Mouse (Mus musculus) neural tube, embryonic 13.5 days (tissue): ENCODE measurements around the gene Arhgef3. TPM values are rescaled to one million over a fixed set of nuclear protein-coding genes. Genes with fewer than 3 reads are reported as not detected.

Source experiments
- ATAC-seq: fragments of 200-750 bp; cut with Nextera tagmentation; 2 replicates; pipeline ENCODE4 v1.8.0; 2017; ENCODE audit warnings: low read depth, mild to moderate bottlenecking, moderate TSS enrichment, moderate library complexity
- H3K27ac ChIP-seq: fragments of 300-500 bp; sonication (generic); replicated peaks from 2 replicates; pipeline ENCODE4 v1.5.1; 2015; ENCODE audit warnings: moderate library complexity, mild to moderate bottlenecking, inconsistent platforms
- H3K27me3 ChIP-seq: fragments of 300-500 bp; sonication (generic); 2 replicates; pipeline ENCODE4 v1.6.1; 2015; ENCODE audit warnings: mild to moderate bottlenecking, inconsistent platforms
- H3K36me3 ChIP-seq: fragments of 300-500 bp; sonication (generic); 2 replicates; pipeline ENCODE4 v1.6.1; 2015; ENCODE audit warnings: mild to moderate bottlenecking, inconsistent platforms
- H3K4me1 ChIP-seq: fragments of 300-500 bp; sonication (generic); replicated peaks from 2 replicates; pipeline ENCODE4 v1.6.1; 2015; ENCODE audit warnings: inconsistent platforms
- H3K4me2 ChIP-seq: fragments of 300-500 bp; sonication (generic); 2 replicates; pipeline ENCODE4 v1.6.1; 2015; ENCODE audit warnings: inconsistent platforms, mild to moderate bottlenecking, moderate library complexity
- H3K4me3 ChIP-seq: fragments of 300-500 bp; sonication (generic); 2 replicates; pipeline ENCODE4 v1.5.1; 2015; ENCODE audit warnings: mild to moderate bottlenecking, inconsistent platforms
- H3K9ac ChIP-seq: fragments of 300-500 bp; sonication (generic); 2 replicates; pipeline ENCODE4 v1.6.1; 2015; ENCODE audit warnings: moderate library complexity, mild to moderate bottlenecking, inconsistent platforms
- H3K9me3 ChIP-seq: fragments of 300-500 bp; sonication (generic); 2 replicates; pipeline ENCODE4 v1.6.1; 2016; ENCODE audit warnings: inconsistent platforms
- WGBS: fragments of 180-500 bp; shearing (Covaris S2); methylation state at CpG from one replicate; pipeline ENCODE4 v1.1.7; 2015; 5-methylcytosine and 5-hydroxymethylcytosine counted together
- polyA plus RNA-seq: library from polyadenylated mRNA; unstranded; fragments of >200 nt; fragmentation: Nextera tagmentation; extraction: Ambion mirVana; gene quantifications from 2 replicates; pipeline ENCODE4 v1.2.1, GENCODE M21; 2015

Arhgef3 gene
- polyA plus RNA-seq, 1 experiment from 2014 or later: 3.3 TPM

GRCm38 (mm10) chr14:27149401-27149800 lies 34.7 kb downstream of the Arhgef3 start:
- ATAC-seq: no peak
- Histone ChIP-seq H3K36me3 (no peaks in the 10 kb centered on the region), H3K4me2 (no peak overlapping the region), H3K4me3 (no peak overlapping the region), H3K9me3 (no peaks in the 10 kb centered on the region), H3K4me1 (peaks cover 9% of the 10 kb centered on the region; the same call in 1 of the 2 replicates), H3K27me3 (no peaks in the 10 kb centered on the region), H3K27ac (no peak overlapping the region), H3K9ac (no peak overlapping the region)
- WGBS: 97% methylated on average over 5 of the region's 5 CpGs

GRCm38 (mm10) chr14:27150011-27150640 lies 35.4 kb downstream of the Arhgef3 start:
- Histone ChIP-seq H3K9me3 (no peaks in the 10 kb centered on the region), H3K9ac (no peak overlapping the region), H3K4me1 (0 out of 2 replicates have a peak, but pooled peaks cover 5% of the 10 kb centered on the region), H3K27ac (no peak overlapping the region), H3K36me3 (no peaks in the 10 kb centered on the region), H3K4me2 (no peak overlapping the region), H3K27me3 (no peaks in the 10 kb centered on the region), H3K4me3 (no peak overlapping the region)
- 64% methylated on average over 6 of the region's 6 CpGs for WGBS
- no peak for ATAC-seq

DNA sequence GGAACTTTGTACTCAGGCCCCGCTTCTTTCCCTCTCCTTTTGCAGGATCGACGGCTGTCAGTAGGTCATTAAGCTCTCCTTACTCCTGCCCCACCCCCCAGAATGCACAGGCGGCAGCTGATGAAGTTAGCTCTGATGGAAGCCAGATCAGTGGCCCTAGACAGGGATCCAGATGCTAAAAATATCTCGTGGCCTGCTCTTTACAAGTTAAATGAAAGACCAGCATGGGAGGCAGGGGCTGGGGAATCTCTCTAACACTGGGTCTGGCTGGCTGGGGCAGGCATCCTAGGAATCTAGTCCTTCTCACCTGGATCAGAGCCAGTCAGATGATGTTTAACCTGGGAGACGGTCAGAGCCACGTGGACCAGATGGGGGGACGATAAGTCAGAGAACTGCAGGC lies 36.7 kb downstream of the Arhgef3 start:
- Histone ChIP-seq H3K4me2 (no peak overlapping the region), H3K9ac (no peak overlapping the region), H3K4me3 (no peak overlapping the region), H3K27ac (no peak overlapping the region), H3K9me3 (no peaks in the 10 kb centered on the region), H3K4me1 (no peaks in the 10 kb centered on the region), H3K27me3 (no peaks in the 10 kb centered on the region), H3K36me3 (no peaks in the 10 kb centered on the region)
- 54% methylated on average over 8 of the region's 8 CpGs for WGBS
- ATAC-seq: no peak

DNA sequence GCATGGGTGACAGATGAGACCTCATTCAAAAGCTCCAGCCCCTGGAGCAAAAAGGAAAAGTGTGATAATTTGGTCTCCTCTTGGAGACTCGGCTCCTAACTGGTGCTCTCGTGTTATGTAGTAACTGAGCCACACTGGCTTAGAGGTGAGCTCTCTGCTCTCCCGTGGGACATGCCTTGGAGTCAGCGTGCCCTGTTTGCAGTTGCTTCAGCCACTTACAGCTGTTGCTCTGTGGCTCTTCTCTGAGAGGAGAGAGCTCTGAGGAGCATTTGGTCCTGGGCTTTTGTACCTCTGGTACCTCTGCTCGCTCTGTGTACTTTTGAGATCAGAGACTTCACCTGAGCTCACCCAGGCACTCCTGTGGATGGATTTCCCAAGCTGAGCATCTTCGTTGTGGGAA lies 40.4 kb downstream of the Arhgef3 start:
- no peak overlapping the region for H3K27ac ChIP-seq
- ATAC-seq: no peak
- WGBS: 81% methylated on average over 6 of the region's 6 CpGs
- H3K9me3 ChIP-seq: no peaks in the 10 kb centered on the region
- no peak overlapping the region for H3K4me2 ChIP-seq
- H3K27me3 ChIP-seq: no peaks in the 10 kb centered on the region
- no peaks in the 10 kb centered on the region for H3K4me1 ChIP-seq
- no peaks in the 10 kb centered on the region for H3K36me3 ChIP-seq
- no peak overlapping the region for H3K4me3 ChIP-seq
- H3K9ac ChIP-seq: no peak overlapping the region

GRCm38 (mm10) chr14:27156032-27156431 lies 41.3 kb downstream of the Arhgef3 start:
- 82% methylated on average over 6 of the region's 6 CpGs for WGBS
- no peaks in the 10 kb centered on the region for H3K4me1 ChIP-seq
- no peak overlapping the region for H3K4me2 ChIP-seq
- no peak for ATAC-seq
- no peak overlapping the region for H3K4me3 ChIP-seq
- H3K36me3 ChIP-seq: no peaks in the 10 kb centered on the region
- no peak overlapping the region for H3K27ac ChIP-seq
- no peaks in the 10 kb centered on the region for H3K9me3 ChIP-seq
- no peak overlapping the region for H3K9ac ChIP-seq
- H3K27me3 ChIP-seq: no peaks in the 10 kb centered on the region

DNA sequence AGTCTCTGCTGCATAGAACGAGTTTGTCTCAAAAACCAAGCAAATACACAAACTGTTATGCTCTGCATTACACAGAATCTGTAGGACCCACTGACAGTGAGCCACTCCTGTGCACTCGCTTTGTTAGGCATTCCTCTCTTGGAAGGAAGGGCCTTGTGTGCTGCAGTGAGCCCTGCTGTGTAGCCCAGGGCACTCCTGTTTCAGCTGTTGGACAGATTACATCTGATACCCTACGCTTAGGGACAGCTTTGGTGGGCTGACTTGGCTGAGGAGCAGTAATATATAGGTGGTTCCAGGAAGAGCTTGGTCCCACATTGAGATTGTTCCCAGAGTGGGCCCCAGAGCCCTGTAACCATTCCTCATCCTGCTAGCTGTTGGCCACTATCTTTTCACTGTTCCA lies 43.4 kb downstream of the Arhgef3 start:
- no peak for ATAC-seq
- no peak overlapping the region for H3K27ac ChIP-seq
- no peak overlapping the region for H3K9ac ChIP-seq
- 74% methylated on average over 3 of the region's 3 CpGs for WGBS
- no peak overlapping the region for H3K4me2 ChIP-seq
- no peaks in the 10 kb centered on the region for H3K4me1 ChIP-seq
- no peaks in the 10 kb centered on the region for H3K36me3 ChIP-seq
- H3K9me3 ChIP-seq: no peaks in the 10 kb centered on the region
- H3K27me3 ChIP-seq: no peaks in the 10 kb centered on the region
- no peak overlapping the region for H3K4me3 ChIP-seq

GRCm38 (mm10) chr14:27158782-27159181 lies 44.1 kb downstream of the Arhgef3 start:
- Histone ChIP-seq H3K27ac (no peak overlapping the region), H3K9ac (no peak overlapping the region), H3K27me3 (no peaks in the 10 kb centered on the region), H3K9me3 (no peaks in the 10 kb centered on the region), H3K4me2 (no peak overlapping the region), H3K36me3 (no peaks in the 10 kb centered on the region), H3K4me3 (no peak overlapping the region), H3K4me1 (no peaks in the 10 kb centered on the region)
- WGBS: 65% methylated on average over 2 of the region's 2 CpGs
- no peak for ATAC-seq

GRCm38 (mm10) chr14:27160762-27161161 lies 46.1 kb downstream of the Arhgef3 start:
- Histone ChIP-seq H3K27me3 (no peaks in the 10 kb centered on the region), H3K36me3 (no peaks in the 10 kb centered on the region), H3K4me2 (no peak overlapping the region), H3K4me3 (no peak overlapping the region), H3K4me1 (no peaks in the 10 kb centered on the region), H3K9me3 (no peaks in the 10 kb centered on the region), H3K9ac (no peak overlapping the region), H3K27ac (no peak overlapping the region)
- no peak for ATAC-seq
- WGBS: 87% methylated on average over 7 of the region's 7 CpGs

GRCm38 (mm10) chr14:27164639-27165038 lies 49.9 kb downstream of the Arhgef3 start:
- ATAC-seq: no peak
- Histone ChIP-seq H3K27ac (no peak overlapping the region), H3K4me2 (no peak overlapping the region), H3K27me3 (no peaks in the 10 kb centered on the region), H3K4me3 (no peak overlapping the region), H3K4me1 (peaks cover 5% of the 10 kb centered on the region), H3K9me3 (no peaks in the 10 kb centered on the region), H3K36me3 (no peaks in the 10 kb centered on the region), H3K9ac (no peak overlapping the region)
- WGBS: 87% methylated on average over 6 of the region's 6 CpGs

- WGBS: 58% methylated on average over 8 of the region's 8 CpGs
- Histone ChIP-seq H3K27ac (no peak overlapping the region), H3K36me3 (no peaks in the 10 kb centered on the region), H3K9ac (no peak overlapping the region), H3K9me3 (no peaks in the 10 kb centered on the region), H3K27me3 (no peaks in the 10 kb centered on the region), H3K4me3 (no peak overlapping the region), H3K4me1 (peaks cover 5% of the 10 kb centered on the region), H3K4me2 (no peak overlapping the region)
- peak; percentile 90 for ATAC-seq
Observed at GRCm38 (mm10) chr14:27166751-27167150, 52.1 kb downstream of the Arhgef3 start.

DNA sequence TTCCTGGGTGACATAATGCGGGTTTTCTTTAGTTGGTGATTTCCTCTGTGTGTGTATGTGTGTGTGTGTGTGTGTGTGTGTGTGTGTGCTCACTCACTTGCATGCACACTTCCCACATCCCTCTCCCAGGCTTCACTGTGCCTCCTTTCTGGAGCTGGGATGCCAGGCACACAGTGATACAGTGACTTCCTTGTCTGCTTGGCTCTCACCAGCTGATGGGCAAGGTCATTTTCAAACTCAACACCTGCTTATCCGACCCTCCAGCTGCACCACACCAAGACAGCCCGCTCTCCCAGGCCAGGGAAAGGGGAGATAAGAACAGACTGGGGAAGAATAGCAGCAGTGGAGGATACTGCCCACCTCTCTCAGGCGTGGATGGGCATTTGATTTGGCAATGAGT lies 52.5 kb downstream of the Arhgef3 start:
- WGBS: 80% methylated on average over 4 of the region's 4 CpGs
- no peak overlapping the region for H3K4me2 ChIP-seq

DNA sequence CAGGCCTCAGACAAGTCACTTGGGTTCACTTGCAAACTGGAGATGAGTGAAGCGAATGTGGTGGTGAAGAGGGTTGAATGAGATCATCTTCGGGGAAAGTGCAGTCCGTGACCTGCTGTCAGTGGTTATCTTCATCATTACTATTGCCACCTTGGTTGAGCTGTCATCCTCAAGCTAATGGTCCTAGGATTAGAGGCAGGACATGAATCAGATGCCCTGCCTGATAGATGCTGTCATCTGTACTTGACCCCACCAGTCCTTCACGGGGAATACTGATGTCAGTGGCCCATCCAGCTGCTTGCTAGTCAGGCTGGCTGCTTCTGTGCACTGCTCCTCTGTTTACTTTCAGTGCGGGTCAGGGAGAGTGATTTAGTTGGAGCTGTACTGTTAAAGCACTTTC lies 53.7 kb downstream of the Arhgef3 start:
- Histone ChIP-seq H3K27ac (no peak overlapping the region), H3K4me2 (no peak overlapping the region), H3K9me3 (no peaks in the 10 kb centered on the region), H3K4me1 (peaks cover 5% of the 10 kb centered on the region), H3K27me3 (no peaks in the 10 kb centered on the region), H3K36me3 (no peaks in the 10 kb centered on the region), H3K9ac (no peak overlapping the region), H3K4me3 (no peak overlapping the region)
- 91% methylated on average over 5 of the region's 5 CpGs for WGBS
- no peak for ATAC-seq

More for the DNA sequence above, 52.5 kb downstream of the Arhgef3 start:
- Histone ChIP-seq H3K36me3 (no peaks in the 10 kb centered on the region), H3K27me3 (no peaks in the 10 kb centered on the region), H3K9ac (no peak overlapping the region), H3K9me3 (no peaks in the 10 kb centered on the region), H3K27ac (peak overlapping the region; percentile 49), H3K4me3 (no peak overlapping the region), H3K4me1 (peaks cover 5% of the 10 kb centered on the region)
- ATAC-seq: peak; percentile 69

DNA sequence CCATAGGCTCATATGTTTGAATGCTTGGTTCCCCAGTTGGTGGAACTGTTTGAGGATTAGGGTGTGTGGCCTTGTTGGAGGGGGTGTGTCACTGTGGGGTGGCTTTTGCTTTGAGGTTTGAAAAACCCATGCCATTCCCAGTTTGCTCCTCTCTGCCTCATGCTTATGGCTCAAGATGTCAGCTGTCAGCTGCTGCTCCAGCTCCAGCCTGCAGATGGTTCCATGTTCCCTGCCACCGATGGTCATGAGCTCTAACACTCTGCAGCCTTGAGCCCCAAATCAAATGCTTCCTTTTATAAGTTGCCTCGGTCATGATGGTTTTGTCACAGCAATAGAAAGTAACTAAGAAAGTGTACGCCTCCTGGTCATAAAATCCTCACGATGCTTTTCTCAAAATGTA lies 54.6 kb downstream of the Arhgef3 start:
- H3K9me3 ChIP-seq: no peaks in the 10 kb centered on the region

More for the DNA sequence above, 54.6 kb downstream of the Arhgef3 start:
- H3K4me2 ChIP-seq: no peak overlapping the region
- H3K4me1 ChIP-seq: peaks cover 5% of the 10 kb centered on the region
- no peaks in the 10 kb centered on the region for H3K36me3 ChIP-seq
- no peak overlapping the region for H3K9ac ChIP-seq
- no peak overlapping the region for H3K27ac ChIP-seq
- 86% methylated on average over 4 of the region's 4 CpGs for WGBS
- no peak for ATAC-seq
- no peak overlapping the region for H3K4me3 ChIP-seq
- no peaks in the 10 kb centered on the region for H3K27me3 ChIP-seq
